11 mouse cellular contexts compared by ENCODE assay signal in the genomic region with DNA sequence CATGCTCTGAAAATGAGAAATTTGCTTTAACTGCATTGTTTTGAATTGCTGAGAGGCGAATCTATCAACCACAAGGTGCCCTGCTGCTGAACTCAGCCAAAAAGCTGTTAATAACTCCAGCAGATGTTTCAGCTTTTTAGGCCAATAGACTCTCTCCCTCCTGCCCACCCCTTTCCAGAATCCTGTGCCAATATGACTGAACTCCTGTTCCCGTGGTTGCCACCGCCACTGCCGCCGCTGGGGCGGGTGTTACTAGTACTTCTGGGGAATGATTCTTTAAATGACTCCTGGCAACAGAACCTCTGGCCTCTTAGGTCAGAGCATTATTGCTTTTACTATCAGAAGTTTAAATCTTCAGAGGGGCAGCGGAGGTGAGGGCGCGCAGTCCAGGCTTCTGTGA. TPM values are rescaled to one million over a fixed set of nuclear protein-coding genes. Genes with fewer than 3 reads are reported as not detected.
DNase-seq lines count a peak whose midpoint lies in the region; ATAC-seq and TF ChIP-seq lines count a peak whose summit lies in the region.
"Had no signal": no experiment of that assay in that cellular context is flagged by ENCODE, and none has a peak within 500 bp of the region (broad histone marks: within the 10 kb centered on the region; RNA-seq: fewer than 3 reads in every experiment).

No protein-coding gene starts in this region.

- WGBS in kidney, embryonic 15.5 days = 24% methylated on average over 9 of the region's 9 CpGs
- WGBS in cerebellum, adult 2 months = 47% methylated on average over 9 of the region's 9 CpGs

- no peaks in the 10 kb centered on the region for H3K27me3 ChIP-seq in kidney, embryonic 15.5 days
- no peaks in the 10 kb centered on the region; the same call in 1 of the 2 replicates for H3K27me3 ChIP-seq in cerebellum, adult 2 months (ENCODE audit: control insufficient read depth, insufficient read depth, low read length)

- H3K4me2 ChIP-seq in kidney, embryonic 15.5 days = peak overlapping the region; percentile 37

- H3K9me3 ChIP-seq in kidney, embryonic 15.5 days (replicated peaks) = no peaks in the 10 kb centered on the region

- H3K36me3 ChIP-seq in kidney, embryonic 15.5 days = no peaks in the 10 kb centered on the region

- no peak for TF ChIP-seq POLR2A in cerebellum, adult 2 months (IDR thresholded peaks at IDR 0.05; ENCODE audit: borderline replicate concordance, insufficient read depth, low read length)

- no peak overlapping the region for H3K9ac ChIP-seq in kidney, embryonic 15.5 days
- H3K9ac ChIP-seq: liver, postnatal 0 days had no signal

- no peak overlapping the region for H3K4me3 ChIP-seq in kidney, embryonic 15.5 days (replicated peaks)
- no peak overlapping the region for H3K4me3 ChIP-seq in cerebellum, adult 2 months (replicated peaks; ENCODE audit: insufficient read depth, low read depth, low read length)
- H3K4me3 ChIP-seq: myocyte had no signal

- TF ChIP-seq CTCF in cerebellum, adult 2 months (IDR thresholded peaks at IDR 0.05; ENCODE audit: borderline replicate concordance, insufficient read depth, low read depth, low read length) = no peak

- peaks cover 6% of the 10 kb centered on the region; the same call in 1 of the 2 replicates for H3K4me1 ChIP-seq in kidney, embryonic 15.5 days
- no peaks in the 10 kb centered on the region for H3K4me1 ChIP-seq in cerebellum, adult 2 months (ENCODE audit: control insufficient read depth, insufficient read depth, low read length)

- H3K27ac ChIP-seq in kidney, embryonic 15.5 days = no peak overlapping the region
- no peak overlapping the region for H3K27ac ChIP-seq in cerebellum, adult 2 months (ENCODE audit: insufficient read depth, low read length)

- peak; percentile 9 to 12 for DNase-seq in adrenal gland, postnatal 36 days
- DNase-seq in adrenal gland, adult 8-10 months = no peak
- DNase-seq in lung, postnatal 10 days = peak; percentile 13
- DNase-seq in lung, postnatal 4 days = no peak
- peak; percentile 4 for DNase-seq in telencephalon, adult 2 months (ENCODE audit: low read depth, low spot score)
- no peak for DNase-seq in cerebellum, adult 2 months
- no peak for DNase-seq in right cerebral cortex, postnatal 36 days (ENCODE audit: low spot score in 2 of 2)
- DNase-seq: cerebellum, adult 11 months; liver, postnatal 0 days had no signal

- ATAC-seq in kidney, embryonic 15.5 days (replicated peaks; ENCODE audit: low FRiP score) = no peak
- ATAC-seq: liver, postnatal 0 days had no signal

RNA-seq across cellular contexts. Expression of a gene that starts 38.7 kb away (rescaled TPM):
- total RNA-seq in adrenal gland, postnatal 36 days (2021) = 10 to 100 TPM; 60.9 to 99.6 TPM
- 100 to 1,000 TPM; 110 to 127 (median 120) TPM for total RNA-seq in adrenal gland, adult 8-10 months (2022)
- 45.5 and 46.2 TPM in 2 replicates for polyA plus RNA-seq in kidney, embryonic 15.5 days (2015; fragmentation: Nextera tagmentation; extraction: Ambion mirVana)
- 136 and 145 TPM in 2 replicates for polyA plus RNA-seq in cerebellum, adult 2 months (2012; rRNA removed)

Comparison
In these comparisons a context has a peak if more than half of its experiments do, and no peak if none do; other contexts are left out.
1. DNase-seq: peak in adrenal gland, postnatal 36 days (2 of 2), lung, postnatal 10 days (single experiment) and telencephalon, adult 2 months (single experiment); none in adrenal gland, adult 8-10 months (single experiment), lung, postnatal 4 days (0 of 2), cerebellum, adult 2 months (0 of 2) and right cerebral cortex, postnatal 36 days (0 of 2).